Mouse (Mus musculus) embryonic facial prominence, embryonic 13.5 days (tissue): ENCODE measurements at regions not wholly inside any gene's neighbourhood (a gene's known extent, or its start where the extent isn't known, plus 50 kb on each side); places are given as distances from the start of the nearest gene placed in this dataset.

Experiments used
- ATAC-seq: fragments of 200-750 bp; cut with Nextera tagmentation; 2 replicates; pipeline ENCODE4 v1.8.0; 2017; ENCODE audit warnings: low read depth; ENCODE audit not compliant: insufficient number of reproducible peaks, insufficient read depth, low FRiP score, low TSS enrichment
- H3K27ac ChIP-seq: fragments of 300-500 bp; sonication (generic); 2 replicates; pipeline ENCODE4 v1.5.1; 2015; ENCODE audit warnings: moderate library complexity, mild to moderate bottlenecking, inconsistent platforms
- H3K27me3 ChIP-seq: fragments of 300-500 bp; sonication (generic); 2 replicates; pipeline ENCODE4 v1.6.1; 2015; ENCODE audit warnings: mild to moderate bottlenecking, inconsistent platforms
- H3K36me3 ChIP-seq: fragments of 300-500 bp; sonication (generic); 2 replicates; pipeline ENCODE4 v1.6.1; 2015; ENCODE audit warnings: mild to moderate bottlenecking, inconsistent platforms
- H3K4me1 ChIP-seq: fragments of 300-500 bp; sonication (generic); 2 replicates; pipeline ENCODE4 v1.6.1; 2015; ENCODE audit warnings: inconsistent platforms
- H3K4me2 ChIP-seq: fragments of 300-500 bp; sonication (generic); 2 replicates; pipeline ENCODE4 v1.6.1; 2015; ENCODE audit warnings: moderate library complexity, mild to moderate bottlenecking, inconsistent platforms
- H3K4me3 ChIP-seq: fragments of 300-500 bp; sonication (generic); 2 replicates; pipeline ENCODE4 v1.5.1; 2015; ENCODE audit warnings: mild to moderate bottlenecking, inconsistent platforms
- H3K9ac ChIP-seq: fragments of 300-500 bp; sonication (generic); 2 replicates; pipeline ENCODE4 v1.6.1; 2015; ENCODE audit warnings: mild to moderate bottlenecking, inconsistent platforms
- H3K9me3 ChIP-seq: fragments of 300-500 bp; sonication (generic); 2 replicates; pipeline ENCODE4 v1.6.1; 2016; ENCODE audit warnings: inconsistent platforms
- WGBS: fragments of 180-500 bp; shearing (Covaris S2); methylation state at CpG from one replicate; pipeline ENCODE4 v1.1.7; 2015; ENCODE audit warnings: mixed read lengths; 5-methylcytosine and 5-hydroxymethylcytosine counted together
- microRNA counts: library from miRNA; unstranded; fragments of <30 nt; microRNA quantifications from one replicate; lab custom pipeline; 2016
- microRNA-seq: library from miRNA; unstranded; fragments of <30 nt; microRNA quantifications from one replicate; pipeline ENCODE4, GENCODE M21; 2016

DNA sequence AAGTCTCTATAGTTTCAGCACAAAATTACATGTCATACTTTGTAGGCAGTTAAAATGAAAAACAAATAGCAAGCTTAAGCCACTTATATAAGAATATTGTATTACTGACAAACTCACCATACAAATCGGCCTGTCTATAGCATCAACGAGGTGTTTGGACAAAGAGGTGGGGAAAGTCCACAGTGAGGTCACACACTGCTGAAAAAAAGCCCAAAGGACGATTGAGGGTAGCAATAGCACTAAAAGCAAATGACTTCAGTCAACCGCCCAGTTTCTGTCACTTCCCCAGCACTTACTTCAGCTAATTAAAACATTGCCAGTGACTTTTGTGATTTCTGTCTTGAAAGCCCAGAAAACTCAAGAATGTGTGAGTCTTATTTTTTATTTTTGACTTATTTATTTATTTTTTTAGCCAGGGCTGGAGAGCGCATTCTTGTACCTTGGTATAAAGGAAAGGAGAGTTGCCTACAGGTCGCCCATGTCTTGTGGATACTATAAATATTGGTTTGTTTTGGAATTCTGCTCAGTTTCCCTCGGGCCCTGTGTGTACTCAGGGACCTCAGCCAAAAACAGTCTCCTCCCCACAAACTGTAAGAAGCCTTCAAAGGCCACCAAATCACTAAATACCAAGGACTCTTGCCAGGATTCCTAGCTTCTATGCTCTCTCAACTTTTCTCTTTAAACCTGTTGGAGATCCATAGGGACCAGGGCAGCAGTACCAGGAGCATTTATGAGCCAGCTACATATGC, 71.2 kb upstream of the 4933415F23Rik start:
- Histone ChIP-seq H3K9me3 (no peaks in the 10 kb centered on the region), H3K36me3 (no peaks in the 10 kb centered on the region), H3K9ac (no peak overlapping the region), H3K4me1 (no peaks in the 10 kb centered on the region; the same call in 1 of the 2 replicates), H3K4me3 (no peak overlapping the region), H3K27me3 (no peaks in the 10 kb centered on the region), H3K27ac (no peak overlapping the region), H3K4me2 (no peak overlapping the region)
- 62% methylated on average over 7 of the region's 7 CpGs for WGBS
- no peak for ATAC-seq

DNA sequence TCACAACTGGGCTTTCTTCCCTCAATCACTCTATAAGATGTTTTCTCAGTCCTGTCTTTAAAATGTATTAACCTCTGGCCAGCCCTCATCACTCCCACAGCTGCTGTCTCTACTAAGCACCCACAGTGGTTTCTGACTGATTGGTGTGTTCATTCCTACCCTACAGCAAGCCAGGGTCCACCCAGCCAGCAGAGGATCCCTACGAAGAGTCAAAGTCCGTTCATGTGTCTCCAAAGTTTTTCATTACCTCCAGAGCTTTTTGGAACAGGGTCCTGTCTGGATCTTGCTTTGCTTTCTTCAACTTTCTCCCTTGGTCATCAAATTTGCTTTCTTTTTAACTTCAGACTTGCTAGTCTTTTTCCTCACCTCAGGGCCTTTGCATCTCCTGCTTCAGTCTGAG, 69.3 kb upstream of the 4933415F23Rik start:
- 91% methylated on average over 2 of the region's 2 CpGs for WGBS
- ATAC-seq: no peak

DNA sequence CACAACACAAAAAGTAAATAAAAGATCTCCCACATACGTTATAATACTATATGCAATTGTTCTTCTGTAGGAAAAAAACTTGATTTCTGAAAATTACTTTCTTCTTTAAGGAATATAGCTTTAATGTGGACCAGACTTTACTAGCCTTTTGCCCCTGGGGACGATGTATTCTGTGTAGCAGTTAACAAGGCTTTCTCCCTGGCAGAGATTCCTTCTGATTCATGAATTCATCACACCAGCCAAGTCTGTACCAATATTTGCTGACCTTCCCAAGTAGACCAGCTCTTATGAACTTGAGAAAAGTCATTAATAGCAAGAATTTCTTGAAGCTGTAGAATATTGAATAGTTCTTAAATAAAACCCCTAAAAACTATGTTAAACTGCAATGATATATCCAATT, 68.7 kb upstream of the 4933415F23Rik start:
- no peak for ATAC-seq
- H3K4me1 ChIP-seq: no peaks in the 10 kb centered on the region; the same call in 1 of the 2 replicates
- no peak overlapping the region for H3K4me3 ChIP-seq
- no peaks in the 10 kb centered on the region for H3K27me3 ChIP-seq
- 67% methylated on average over 2 of the region's 2 CpGs for WGBS
- H3K27ac ChIP-seq: no peak overlapping the region
- no peaks in the 10 kb centered on the region for H3K9me3 ChIP-seq
- H3K36me3 ChIP-seq: no peaks in the 10 kb centered on the region
- no peak overlapping the region for H3K9ac ChIP-seq
- H3K4me2 ChIP-seq: no peak overlapping the region

More for the DNA sequence above, 69.3 kb upstream of the 4933415F23Rik start:
- H3K9ac ChIP-seq: no peak overlapping the region
- H3K4me3 ChIP-seq: no peak overlapping the region
- no peaks in the 10 kb centered on the region; the same call in 1 of the 2 replicates for H3K4me1 ChIP-seq
- H3K27ac ChIP-seq: no peak overlapping the region
- H3K36me3 ChIP-seq: no peaks in the 10 kb centered on the region
- H3K27me3 ChIP-seq: no peaks in the 10 kb centered on the region
- no peaks in the 10 kb centered on the region for H3K9me3 ChIP-seq
- H3K4me2 ChIP-seq: no peak overlapping the region

DNA sequence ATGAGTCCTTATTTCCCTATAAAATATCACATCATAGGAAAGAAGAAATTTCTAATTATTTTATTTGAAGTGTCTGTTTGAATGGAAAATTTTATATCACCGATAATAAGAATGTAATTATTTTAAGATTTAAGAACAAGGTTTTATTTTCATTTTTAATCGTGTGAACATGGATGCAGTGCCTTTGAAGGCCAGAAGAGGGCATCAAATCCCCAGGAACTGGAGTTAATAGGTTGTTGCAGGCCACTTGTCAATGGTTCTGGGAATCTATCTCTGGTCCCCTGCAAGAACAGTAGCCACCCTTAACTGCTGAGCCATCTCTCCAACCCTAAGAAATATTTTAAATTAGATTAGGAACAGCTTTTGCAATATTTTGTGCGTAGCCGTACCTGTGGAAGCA, 66.5 kb upstream of the 4933415F23Rik start:
- H3K27ac ChIP-seq: no peak overlapping the region
- no peaks in the 10 kb centered on the region for H3K27me3 ChIP-seq
- no peak overlapping the region for H3K4me3 ChIP-seq
- H3K36me3 ChIP-seq: no peaks in the 10 kb centered on the region
- WGBS: 89% methylated on average over 4 of the region's 4 CpGs
- 0 out of 2 replicates have a peak, but pooled peaks cover 3% of the 10 kb centered on the region for H3K9me3 ChIP-seq
- H3K9ac ChIP-seq: no peak overlapping the region
- no peak overlapping the region for H3K4me2 ChIP-seq
- no peaks in the 10 kb centered on the region; the same call in 1 of the 2 replicates for H3K4me1 ChIP-seq
- no peak for ATAC-seq

DNA sequence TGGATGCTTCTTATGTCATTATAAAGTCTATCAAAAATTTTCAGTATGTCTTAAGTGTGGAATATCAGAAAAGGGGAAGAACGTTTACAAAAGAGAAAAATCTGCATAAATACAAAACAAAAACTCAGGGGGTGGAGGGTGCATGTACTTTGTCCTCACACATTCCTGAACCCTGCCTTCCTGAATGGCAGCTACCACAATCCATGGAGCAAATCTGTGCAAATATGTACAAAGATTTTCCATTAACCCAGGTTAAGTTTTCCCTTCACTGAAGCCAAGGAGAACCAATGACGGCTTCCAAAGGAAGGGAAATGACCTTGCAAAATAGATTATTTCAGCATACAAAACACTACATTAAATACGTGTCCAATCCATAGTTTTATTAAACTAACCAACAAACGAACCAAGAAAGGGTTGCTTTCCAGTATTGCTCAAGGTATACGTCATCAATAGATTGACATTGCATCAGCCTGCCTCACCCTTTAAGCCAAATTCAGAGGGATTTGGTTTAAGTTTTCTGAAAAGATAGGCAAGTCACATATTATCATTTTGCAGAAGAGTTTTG, 61.4 kb upstream of the 4933415F23Rik start:
- Histone ChIP-seq H3K36me3 (no peaks in the 10 kb centered on the region), H3K4me3 (no peak overlapping the region), H3K27me3 (no peaks in the 10 kb centered on the region), H3K4me2 (no peak overlapping the region), H3K9me3 (0 out of 2 replicates have a peak, but pooled peaks cover 3% of the 10 kb centered on the region), H3K9ac (no peak overlapping the region), H3K27ac (no peak overlapping the region), H3K4me1 (no peaks in the 10 kb centered on the region)
- no peak for ATAC-seq
- WGBS: 84% methylated on average over 5 of the region's 5 CpGs

DNA sequence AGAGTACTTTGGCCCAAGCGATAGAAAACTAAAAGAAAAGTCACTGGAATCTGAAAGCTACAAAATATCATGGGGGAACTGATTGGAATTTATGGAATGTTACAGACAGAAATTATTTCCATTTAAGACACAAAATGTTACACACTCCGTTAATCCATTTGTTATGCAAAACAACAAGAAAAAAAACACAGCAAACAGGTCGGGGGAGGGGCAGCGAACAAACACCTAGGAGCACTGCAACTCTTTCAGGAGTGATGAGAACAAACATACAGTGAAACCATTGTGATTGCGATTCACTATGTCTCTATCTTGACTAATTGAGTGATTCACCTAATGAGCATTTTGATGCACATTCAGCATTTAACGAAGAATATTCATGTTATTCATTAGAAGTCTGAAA, 60.7 kb upstream of the 4933415F23Rik start:
- no peak overlapping the region for H3K27ac ChIP-seq
- H3K36me3 ChIP-seq: no peaks in the 10 kb centered on the region
- H3K9me3 ChIP-seq: 0 out of 2 replicates have a peak, but pooled peaks cover 3% of the 10 kb centered on the region
- H3K27me3 ChIP-seq: no peaks in the 10 kb centered on the region
- H3K4me3 ChIP-seq: no peak overlapping the region
- H3K4me1 ChIP-seq: no peaks in the 10 kb centered on the region
- ATAC-seq: no peak
- 82% methylated on average over 6 of the region's 6 CpGs for WGBS
- no peak overlapping the region for H3K9ac ChIP-seq
- H3K4me2 ChIP-seq: no peak overlapping the region

MicroRNAs encoded in the stretch of these regions (microRNA counts, 519-probe panel; counts per million panel counts)
- 3,364 counts per million, percentile 77 among the panel's probes with 10 or more counts for microRNA mmu-miR-30a (lab: Ali Mortazavi, UCI)
- microRNA mmu-miR-30c (lab: Ali Mortazavi, UCI): 4,628 counts per million, percentile 92 among the panel's probes with 10 or more counts

Small RNA genes in the stretch of these regions (microRNA-seq; reads per million reads assigned to microRNA genes)
- gene Mir30a: 5,720 reads per million, percentile 91 among the genes with 10 or more reads in this experiment
- gene Mir30c-2: 15.3 reads per million, percentile 32 among the genes with 10 or more reads in this experiment
